Mouse (Mus musculus): ENCODE measurements around the gene Gtf3c4. TPM values are rescaled to one million over a fixed set of nuclear protein-coding genes. Genes with fewer than 3 reads are reported as not detected.

The Gtf3c4 gene
- 33.8 TPM for polyA plus RNA-seq (2014; fragmentation: Illumina TruSeq; extraction: RNeasy Lipid Tissue Mini Kit (QIAGEN cat#74804))

GRCm38 (mm10) chr2:28840222-28840951 lies at the start of gene Gtf3c4, which contains the start of gene Ddx31:
Gtf3c4 (minus strand) TSS chr2:28840360.
Ddx31 (plus strand) TSS chr2:28840406.

Other genes with a start within 250 kb of the Gtf3c4 start
- gene Gfi1b, start 218.4 kb downstream of the Gtf3c4 start, polyA plus RNA-seq (2014; fragmentation: Illumina TruSeq; extraction: RNeasy Lipid Tissue Mini Kit (QIAGEN cat#74804)): not detected
- 9.6 TPM for gene Tsc1, start 199.1 kb downstream of the Gtf3c4 start, polyA plus RNA-seq (2014; fragmentation: Illumina TruSeq; extraction: RNeasy Lipid Tissue Mini Kit (QIAGEN cat#74804))
- gene Spaca9, start 140.6 kb downstream of the Gtf3c4 start, polyA plus RNA-seq (2014; fragmentation: Illumina TruSeq; extraction: RNeasy Lipid Tissue Mini Kit (QIAGEN cat#74804)): not detected
- gene Ak8, start 140.2 kb downstream of the Gtf3c4 start, polyA plus RNA-seq (2014; fragmentation: Illumina TruSeq; extraction: RNeasy Lipid Tissue Mini Kit (QIAGEN cat#74804)): 0.48 TPM
- 14.4 TPM for gene Ddx31, start within 50 bp of the Gtf3c4 start, polyA plus RNA-seq (2014; fragmentation: Illumina TruSeq; extraction: RNeasy Lipid Tissue Mini Kit (QIAGEN cat#74804))
- gene Barhl1, start 76.3 kb upstream of the Gtf3c4 start, polyA plus RNA-seq (2014; fragmentation: Illumina TruSeq; extraction: RNeasy Lipid Tissue Mini Kit (QIAGEN cat#74804)): not detected
- 4.7 TPM for gene Cfap77, start 214.7 kb upstream of the Gtf3c4 start, polyA plus RNA-seq (2014; fragmentation: Illumina TruSeq; extraction: RNeasy Lipid Tissue Mini Kit (QIAGEN cat#74804))
- gene Ttf1, start 219.9 kb upstream of the Gtf3c4 start, polyA plus RNA-seq (2014; fragmentation: Illumina TruSeq; extraction: RNeasy Lipid Tissue Mini Kit (QIAGEN cat#74804)): 10.5 TPM

Data from ovary, adult 10 weeks (tissue).